Mouse (Mus musculus) MEL (cell line): Measurements from ENCODE around the gene Clic4.

ENCODE experiments used
- CHD2 ChIP-seq: IDR thresholded peaks from 2 replicates; pipeline ENCODE4 v1.6.1; 2011; ENCODE audit warnings: low read length, improper control_type of control experiment
- CTCF ChIP-seq, 3 experiments: IDR thresholded peaks in 2 of 3; conservative IDR thresholded peaks in 1 of 3; 2 replicates each; pipeline ENCODE4 v1.5.1; 2011 to 2012; ENCODE audit warnings: low read length in 3 of 3, low read depth in 2 of 3, mild to moderate bottlenecking in 2 of 3, improper control_type of control experiment in 1 of 3, inconsistent platforms in 1 of 3, mixed read lengths in 1 of 3, moderate library complexity in 1 of 3; ENCODE audit not compliant: control insufficient read depth in 1 of 3, insufficient read depth in 1 of 3, poor library complexity in 1 of 3, severe bottlenecking in 1 of 3
- ELF1 ChIP-seq: IDR thresholded peaks from 2 replicates; pipeline ENCODE4 v1.6.1; 2014; ENCODE audit warnings: low read depth, mild to moderate bottlenecking, inconsistent platforms, low read length, improper control_type of control experiment, moderate library complexity
- GABPA ChIP-seq: IDR thresholded peaks from 2 replicates; pipeline ENCODE4 v1.6.1; 2012; ENCODE audit warnings: low read depth, mild to moderate bottlenecking, inconsistent platforms, low read length, improper control_type of control experiment, moderate library complexity
- GATA1 ChIP-seq: IDR thresholded peaks from 2 replicates; pipeline ENCODE4 v1.6.1; 2011; ENCODE audit warnings: low read depth, low read length, improper control_type of control experiment
- MYC ChIP-seq: IDR thresholded peaks from 2 replicates; pipeline ENCODE4 v1.6.1; 2011; ENCODE audit warnings: low read depth, mild to moderate bottlenecking, low read length, improper control_type of control experiment, moderate library complexity
- NRF1 ChIP-seq: IDR thresholded peaks from 2 replicates; pipeline ENCODE4 v1.6.1; 2014; ENCODE audit warnings: low read depth, mild to moderate bottlenecking, inconsistent platforms, low read length, improper control_type of control experiment, moderate library complexity; ENCODE audit not compliant: poor library complexity, insufficient read depth, severe bottlenecking
- POLR2A ChIP-seq, 2 experiments: IDR thresholded peaks; 2 replicates each; pipeline ENCODE4 v1.6.1; 2011 to 2012; ENCODE audit warnings: low read length in 2 of 2, mild to moderate bottlenecking in 2 of 2, control low read depth in 1 of 2, improper control_type of control experiment in 1 of 2, low read depth in 1 of 2, moderate library complexity in 1 of 2; ENCODE audit not compliant: control insufficient read depth in 1 of 2, insufficient read depth in 1 of 2, poor library complexity in 1 of 2
- TBP ChIP-seq: IDR thresholded peaks from 2 replicates; pipeline ENCODE4 v1.8.0; 2011; ENCODE audit warnings: low read depth, low read length, improper control_type of control experiment
- ZMIZ1 ChIP-seq: IDR thresholded peaks from 2 replicates; pipeline ENCODE4 v1.6.1; 2012; ENCODE audit warnings: low read depth, mild to moderate bottlenecking, inconsistent platforms, low read length, improper control_type of control experiment, moderate library complexity

GRCm38 (mm10) chr4:135258521-135258920, 14.1 kb downstream of the Clic4 start:
- no peak for TF ChIP-seq ELF1
- TF ChIP-seq TBP: no peak
- no peak for TF ChIP-seq NRF1
- TF ChIP-seq ZMIZ1: no peak
- no peak for TF ChIP-seq POLR2A (IDR thresholded peaks at IDR 0.05; ENCODE audit: control insufficient read depth in 1 of 2, insufficient read depth in 1 of 2, low read depth in 1 of 2, low read length in 2 of 2, poor library complexity in 1 of 2)
- no peak for TF ChIP-seq CHD2
- no peak for TF ChIP-seq CTCF (IDR thresholded peaks at IDR 0.05 in 2 of 3, conservative IDR thresholded peaks at IDR 0.05 in 1 of 3; ENCODE audit: control insufficient read depth in 1 of 3, insufficient read depth in 1 of 3, low read depth in 2 of 3, low read length in 3 of 3, poor library complexity in 1 of 3, severe bottlenecking in 1 of 3)
- TF ChIP-seq MYC: no peak
- no peak for TF ChIP-seq GATA1
- TF ChIP-seq GABPA: no peak
